Mouse (Mus musculus): Measurements from ENCODE around the gene Arid3a. TPM values are rescaled to one million over a fixed set of nuclear protein-coding genes. Genes with fewer than 3 reads are reported as not detected.

Arid3a gene
- total RNA-seq, 2 experiments from 2014 or later = 5.5 to 8.4 TPM

DNA sequence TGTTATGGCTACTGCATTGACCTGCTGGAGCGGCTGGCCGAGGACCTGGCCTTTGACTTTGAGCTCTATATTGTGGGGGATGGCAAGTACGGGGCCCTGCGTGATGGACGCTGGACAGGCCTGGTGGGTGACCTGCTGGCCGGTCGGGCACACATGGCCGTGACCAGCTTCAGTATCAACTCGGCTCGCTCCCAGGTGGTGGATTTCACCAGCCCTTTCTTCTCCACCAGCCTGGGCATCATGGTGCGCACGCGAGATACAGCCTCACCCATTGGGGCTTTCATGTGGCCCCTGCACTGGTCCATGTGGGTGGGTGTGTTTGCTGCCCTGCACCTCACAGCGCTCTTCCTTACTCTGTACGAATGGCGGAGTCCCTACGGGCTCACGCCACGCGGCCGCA is 47.2 kb downstream of the Arid3a start:
- no peak for DNase-seq (ENCODE audit: low spot score in 2 of 2)

DNA sequence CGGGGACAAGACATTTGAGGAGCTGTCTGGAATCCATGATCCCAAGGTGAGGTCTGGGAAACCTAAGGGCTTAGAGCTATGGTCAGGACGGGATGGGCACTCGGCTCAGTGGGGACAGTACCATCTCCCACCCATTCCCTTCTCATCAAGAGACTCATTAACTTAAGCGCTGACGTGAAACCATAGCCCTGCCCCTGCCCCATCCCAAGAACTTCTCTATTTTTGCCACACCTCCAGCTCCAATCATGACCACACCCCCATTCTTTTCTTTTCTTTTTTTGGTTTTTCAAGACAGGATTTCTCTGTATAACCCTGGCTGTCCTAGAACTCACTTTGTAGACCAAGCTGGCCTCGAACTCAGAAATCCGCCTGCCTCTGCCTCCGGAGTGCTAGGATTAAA is 47.8 kb downstream of the Arid3a start:
- no peak for DNase-seq (ENCODE audit: low spot score in 2 of 2)

- DNase-seq (ENCODE audit: low spot score in 2 of 2) = no peak
Observed at GRCm38 (mm10) chr10:79976071-79976721, 49.4 kb downstream of the Arid3a start.

DNA sequence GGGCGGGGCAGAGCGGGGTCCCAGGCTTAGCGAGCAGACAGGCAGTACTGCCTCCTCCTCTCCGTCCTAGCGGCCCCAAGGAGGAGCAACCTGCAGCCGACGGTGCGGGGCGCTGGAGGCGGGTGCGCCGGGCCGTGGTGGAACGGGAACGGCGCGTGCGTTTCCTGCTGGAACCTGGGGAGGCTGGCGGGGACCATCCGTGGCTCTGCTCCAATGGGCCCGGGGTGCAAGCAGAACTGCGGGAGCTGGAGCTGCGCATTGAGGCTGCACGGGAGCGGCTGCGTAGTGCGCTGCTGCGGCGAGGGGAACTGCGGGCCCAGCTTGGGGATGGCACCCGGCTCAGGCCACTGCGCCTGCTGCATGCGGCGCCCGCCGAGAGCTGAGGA is 49.9 kb downstream of the Arid3a start:
- no peak for DNase-seq (ENCODE audit: low spot score in 2 of 2)

DNA sequence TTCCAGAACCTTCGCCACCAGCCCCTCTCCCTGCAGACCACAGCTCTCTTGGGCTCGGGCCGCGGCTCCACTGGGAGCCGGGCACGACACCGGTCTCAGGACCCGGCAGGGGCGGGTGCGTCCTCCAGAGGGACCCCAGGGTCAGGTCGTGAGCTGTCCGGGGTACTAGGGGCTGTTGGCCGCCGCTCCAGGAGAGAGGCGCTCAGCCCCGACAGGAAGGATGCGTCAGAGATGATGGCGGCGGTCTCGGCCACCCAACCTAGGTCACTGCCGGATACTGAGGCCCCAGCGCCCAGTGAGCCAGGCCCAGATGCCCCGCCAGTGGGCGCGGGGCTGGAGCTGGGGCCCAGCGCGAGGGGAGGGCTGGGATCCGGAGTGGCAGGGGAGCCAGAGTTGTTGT is 50.5 kb downstream of the Arid3a start:
- no peak for DNase-seq (ENCODE audit: low spot score in 2 of 2)

DNA sequence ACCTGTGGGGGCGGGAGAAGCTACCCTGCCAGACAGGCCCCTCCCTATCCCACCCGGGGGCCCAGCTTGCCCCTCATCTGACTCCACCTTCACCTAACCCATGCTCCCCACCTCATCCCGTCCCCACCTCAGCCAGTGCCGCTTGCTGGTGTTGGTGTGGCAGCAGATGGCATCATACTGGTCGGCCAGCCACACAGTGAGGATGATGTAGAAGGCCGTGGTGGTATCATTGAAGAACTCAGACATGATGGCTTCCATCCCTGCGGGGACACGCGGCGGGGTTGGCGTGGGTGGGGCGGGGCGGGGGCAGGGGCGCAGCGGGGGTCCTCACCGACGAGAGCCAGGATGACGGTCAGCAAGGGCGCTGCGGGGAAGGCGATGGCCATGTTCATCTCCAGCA is 51.2 kb downstream of the Arid3a start:
- DNase-seq (ENCODE audit: low spot score in 2 of 2) = no peak

- no peak for DNase-seq (ENCODE audit: low spot score in 2 of 2)
Observed at GRCm38 (mm10) chr10:79979401-79980155, 52.7 kb downstream of the Arid3a start.

DNA sequence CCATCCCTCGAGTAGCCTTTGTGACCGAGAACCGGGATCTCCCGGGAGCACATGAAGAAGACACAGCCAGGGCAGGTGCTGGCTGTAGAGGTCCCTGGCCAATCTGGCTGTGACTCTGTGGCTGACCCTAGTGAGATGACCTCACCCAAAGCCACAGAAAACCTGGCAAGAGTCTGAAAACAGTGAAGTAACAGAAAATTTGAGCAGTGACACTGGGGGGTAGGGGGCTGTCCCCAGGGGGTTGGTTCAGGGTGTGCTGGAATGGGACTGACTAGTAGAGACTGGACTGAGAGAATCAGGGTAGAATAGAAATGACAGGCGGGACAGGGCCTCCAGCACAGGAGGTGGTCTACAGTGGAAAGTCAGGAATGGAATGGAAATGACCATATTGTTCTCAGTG is 56.4 kb downstream of the Arid3a start:
- no peak for DNase-seq (ENCODE audit: low spot score in 2 of 2)

- peak; percentile 74 to 81 for DNase-seq (ENCODE audit: low spot score in 2 of 2)
Observed at GRCm38 (mm10) chr10:79983670-79984069, 56.8 kb downstream of the Arid3a start.

DNA sequence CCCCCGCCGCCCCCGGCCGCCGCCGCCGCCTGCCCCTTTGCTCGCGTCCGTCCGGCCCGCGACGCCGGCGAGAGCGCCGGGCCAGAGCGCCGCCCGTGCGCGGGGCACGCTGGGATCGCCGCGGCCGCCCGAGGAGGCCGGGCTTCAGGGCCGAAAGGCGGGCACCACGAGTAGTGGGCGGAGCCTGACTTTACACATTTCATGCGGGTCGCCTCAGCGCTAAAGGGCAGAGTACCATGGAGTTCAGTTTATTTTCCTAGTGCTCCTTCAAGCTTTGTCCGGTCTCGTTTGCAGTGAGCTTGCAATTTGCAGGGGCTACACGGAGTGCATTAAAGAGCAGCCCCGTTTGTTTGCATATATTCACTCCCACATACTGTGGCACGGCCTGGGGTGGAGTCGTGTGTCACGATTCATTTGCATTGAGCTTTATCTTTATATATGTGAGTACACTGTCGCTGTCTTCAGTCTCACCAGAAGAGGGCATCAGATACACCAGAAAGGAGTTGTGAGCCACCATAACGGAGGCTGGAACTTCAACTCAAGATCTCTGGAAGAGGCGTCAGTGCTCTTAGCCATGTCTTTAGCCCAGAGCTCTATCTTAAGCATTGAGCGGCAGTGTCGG is 57.5 kb downstream of the Arid3a start, which contains the start of gene Tmem259:
Gene Tmem259, minus strand, starts transcription at position 136 of the 622 bp plus-strand sequence.
- DNase-seq (ENCODE audit: low spot score in 2 of 2) = peak; percentile 78 to 85

DNA sequence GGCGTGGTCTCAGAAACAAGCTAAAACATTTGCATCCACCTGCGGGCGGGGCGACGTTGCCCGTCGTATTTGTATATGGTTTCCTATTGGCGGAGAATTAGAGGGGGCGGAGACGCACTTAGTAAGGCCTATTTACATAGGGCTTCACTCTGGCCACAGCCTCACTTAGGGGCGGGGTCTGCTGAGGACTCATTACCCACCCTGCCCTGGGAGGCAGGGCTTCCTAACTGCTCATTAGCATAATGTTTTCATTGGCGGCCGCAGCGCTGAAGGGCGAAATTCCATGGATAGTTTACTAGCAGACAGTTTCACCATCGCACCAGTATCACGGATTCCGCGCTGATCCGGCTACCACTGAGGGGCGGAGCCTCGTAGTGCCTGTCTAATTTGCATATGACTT is 58.0 kb downstream of the Arid3a start:
- DNase-seq (ENCODE audit: low spot score in 2 of 2) = peak; percentile 91 to 92

DNA sequence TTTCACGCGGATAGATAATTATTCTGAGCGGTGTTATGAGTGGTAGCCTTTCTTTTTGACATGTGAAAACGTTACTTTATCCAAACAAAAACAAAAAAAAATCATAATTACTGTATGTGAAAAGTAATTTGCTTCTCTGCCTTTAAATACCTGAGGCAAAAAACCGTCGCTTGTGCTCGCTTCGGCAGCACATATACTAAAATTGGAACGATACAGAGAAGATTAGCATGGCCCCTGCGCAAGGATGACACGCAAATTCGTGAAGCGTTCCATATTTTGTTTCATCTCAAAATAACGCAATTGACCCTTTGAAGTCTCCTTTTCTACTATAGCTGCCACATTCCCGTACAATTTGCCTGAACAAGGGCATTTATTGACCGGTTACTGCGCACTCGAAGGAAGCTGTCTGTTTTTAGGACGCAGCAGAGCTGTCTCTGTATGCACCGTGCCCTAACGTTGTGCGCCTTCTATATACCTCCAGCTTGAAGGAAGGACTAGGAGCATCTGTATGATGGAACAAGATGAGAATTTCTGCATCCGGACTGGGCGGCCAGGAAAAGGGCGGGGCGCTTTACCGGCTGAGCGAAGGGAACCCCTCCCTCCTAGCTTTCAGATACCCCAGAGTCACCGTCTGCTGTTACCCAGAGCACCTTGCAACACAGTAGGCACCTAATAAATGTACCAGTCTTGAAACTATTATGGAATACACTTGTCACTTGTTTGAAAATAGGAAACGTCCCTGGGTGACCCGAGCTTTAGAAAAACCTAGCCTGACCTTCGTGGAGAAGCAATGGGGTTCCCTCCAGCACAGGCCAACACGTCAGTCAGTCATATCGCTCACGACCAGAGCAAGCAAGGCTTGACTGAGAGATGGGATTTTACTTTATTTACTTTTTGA is 58.7 kb downstream of the Arid3a start:
- peak; percentile 53 to 59 for DNase-seq (ENCODE audit: low spot score in 2 of 2)

DNA sequence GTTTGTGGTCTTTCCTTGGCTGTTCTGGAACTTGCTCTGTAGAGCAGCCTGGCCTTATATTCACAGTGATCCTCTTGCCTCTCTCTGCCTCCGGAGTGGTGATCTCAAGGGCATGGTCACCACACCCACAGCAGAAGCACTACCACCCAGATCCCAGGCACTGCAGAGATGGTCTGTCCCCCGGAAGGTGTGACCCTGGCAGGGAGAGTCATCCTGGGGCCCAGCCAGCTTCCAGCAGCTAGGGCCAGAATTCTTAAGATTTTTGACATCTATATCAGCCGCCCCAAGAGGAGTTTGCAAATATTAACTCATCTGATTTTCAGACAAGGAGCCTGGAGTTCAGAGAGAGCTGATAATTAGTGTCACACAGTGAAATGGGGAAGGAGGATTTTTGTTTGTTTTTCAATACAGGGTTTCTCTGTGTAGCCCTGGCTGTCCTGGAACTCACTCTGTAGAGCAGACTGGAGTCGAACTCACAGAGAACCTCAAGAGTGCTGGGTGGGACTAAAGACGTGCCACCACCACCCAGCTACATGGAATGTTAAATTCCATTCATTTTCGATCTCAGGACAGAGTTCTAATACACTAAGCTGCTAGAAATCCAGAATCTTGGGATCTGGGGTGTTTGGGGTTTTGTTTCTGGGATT is 59.5 kb downstream of the Arid3a start:
- no peak for DNase-seq (ENCODE audit: low spot score in 2 of 2)

DNA sequence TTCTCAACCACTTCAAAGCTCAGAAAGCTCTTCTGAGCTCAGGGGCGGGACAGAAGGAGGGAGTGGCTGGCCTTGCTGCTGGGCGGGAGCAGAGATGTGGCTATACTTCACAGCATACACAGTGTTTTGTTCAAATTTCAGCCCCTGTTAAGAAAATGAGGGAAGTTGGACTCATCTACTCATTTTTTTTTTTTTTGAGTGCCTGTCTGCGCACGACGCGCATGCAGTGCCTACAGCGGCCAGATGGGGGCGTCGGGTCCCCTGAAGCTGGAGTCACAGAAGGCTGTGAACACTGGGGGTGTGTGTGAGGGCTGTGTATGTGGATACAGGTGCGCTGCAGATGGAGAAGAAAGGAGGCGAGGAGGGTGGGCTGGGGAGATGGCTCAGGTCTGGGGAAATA is 60.1 kb downstream of the Arid3a start:
- DNase-seq (ENCODE audit: low spot score in 2 of 2) = peak; percentile 92 to 94

DNA sequence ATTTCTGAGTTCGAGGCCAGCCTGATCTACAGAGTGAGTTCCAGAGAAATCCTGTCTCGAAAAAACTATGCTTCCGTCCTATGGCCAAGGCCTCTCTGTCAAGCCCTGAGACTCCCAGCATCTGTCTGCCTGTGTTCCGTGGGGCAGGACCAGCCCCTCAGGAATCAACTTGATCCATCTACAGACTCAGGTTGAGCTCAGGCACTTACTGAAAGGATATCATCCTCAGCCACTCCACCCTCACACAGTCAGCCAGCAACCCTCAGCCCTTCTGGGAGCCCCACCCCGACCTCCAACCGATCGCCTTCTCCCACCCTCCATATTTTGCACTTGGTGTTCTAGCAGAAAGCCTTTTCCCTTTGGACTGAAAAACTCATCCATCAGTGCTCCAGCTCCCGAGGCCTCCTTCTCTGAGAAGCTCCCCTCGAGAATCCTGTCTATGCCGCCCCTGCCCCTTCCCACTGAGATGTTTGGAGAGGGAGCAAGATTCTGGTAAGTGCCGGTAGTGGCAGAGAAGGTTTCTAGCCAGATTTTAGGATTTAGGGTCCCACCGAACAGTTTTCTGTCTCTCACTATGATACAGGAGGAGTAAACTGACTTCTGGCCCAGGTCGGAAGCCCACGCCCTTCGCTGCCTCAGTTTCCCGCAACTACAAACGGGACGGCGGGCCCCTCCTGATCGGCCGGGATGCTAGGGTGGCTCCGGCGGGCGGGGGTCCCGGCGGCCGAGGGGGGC is 61.1 kb downstream of the Arid3a start:
- DNase-seq (ENCODE audit: low spot score in 2 of 2) = no peak

DNA sequence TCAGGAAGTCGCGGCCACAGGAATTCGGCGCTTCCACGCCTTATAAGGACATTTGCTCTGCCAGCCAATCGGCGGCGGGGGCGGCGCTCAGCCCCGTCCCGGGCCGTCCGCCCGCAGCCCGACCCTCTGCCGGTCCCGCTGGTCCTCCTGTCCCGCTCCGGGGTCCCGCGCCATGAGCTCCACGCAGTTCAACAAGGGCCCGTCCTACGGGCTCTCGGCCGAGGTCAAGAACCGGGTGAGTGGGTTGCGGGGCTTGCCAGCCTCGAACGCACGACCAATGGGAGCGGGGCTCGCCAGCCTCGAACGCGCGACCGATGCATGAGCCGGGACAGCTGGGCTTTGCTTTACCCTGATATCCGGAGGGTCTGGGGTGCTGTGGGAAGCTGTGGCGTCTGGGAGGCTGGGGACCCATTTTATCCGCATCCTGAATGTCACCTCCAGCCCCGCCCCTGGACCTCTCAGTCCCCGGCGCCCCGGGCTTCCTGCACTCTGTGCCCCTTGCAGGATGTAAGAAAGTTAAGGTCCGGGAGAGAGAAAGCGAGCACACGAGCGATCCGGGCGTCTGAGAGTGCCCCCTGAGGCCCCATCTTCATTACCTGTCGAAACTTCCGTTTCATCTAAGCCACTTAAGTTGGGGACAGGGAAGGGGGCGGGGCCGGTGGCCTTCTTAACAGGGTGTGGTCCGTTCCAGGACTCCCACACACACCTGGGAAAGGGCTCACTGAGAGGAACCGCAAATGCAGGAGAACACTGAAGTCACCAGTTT is 61.8 kb downstream of the Arid3a start, which contains the start of gene Cnn2:
Gene Cnn2, plus strand, starts transcription at position 79 of the 766 bp plus-strand sequence.
- DNase-seq (ENCODE audit: low spot score in 2 of 2) = no peak

DNA sequence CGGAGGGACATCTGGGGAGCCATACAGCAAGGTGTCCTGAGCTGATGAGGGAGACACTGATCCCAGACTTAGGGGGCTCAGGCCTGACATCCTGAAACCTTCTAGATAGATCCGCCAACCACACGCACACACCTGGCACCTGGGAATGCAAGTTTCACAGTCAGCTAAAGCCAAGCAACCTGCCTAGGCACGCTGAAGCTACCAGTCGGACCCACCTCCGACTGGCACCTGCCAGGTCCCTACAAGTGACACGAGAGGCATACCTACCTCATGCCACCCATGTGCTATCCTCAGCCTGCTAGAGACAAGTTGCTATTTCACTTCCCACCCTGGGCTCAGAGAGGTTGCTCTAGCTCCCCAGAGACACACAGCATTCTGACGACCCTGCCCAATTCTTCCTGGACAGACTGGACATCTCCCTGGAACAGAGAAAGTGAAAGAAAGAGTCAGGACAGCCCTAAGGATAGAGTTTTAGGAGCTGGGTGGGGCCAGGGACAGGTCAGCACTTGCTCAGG is 62.5 kb downstream of the Arid3a start:
- no peak for DNase-seq (ENCODE audit: low spot score in 2 of 2)

- no peak for DNase-seq (ENCODE audit: low spot score in 2 of 2)
Observed at GRCm38 (mm10) chr10:79989870-79990269, 63.0 kb downstream of the Arid3a start.

GRCm38 (mm10) chr10:79991099-79991498 is 64.3 kb downstream of the Arid3a start:
- no peak for DNase-seq (ENCODE audit: low spot score in 2 of 2)
